Mouse (Mus musculus): Measurements from ENCODE around the gene Ssh2.

Ssh2 gene

GRCm38 (mm10) chr11:77409879-77410278 lies 193.8 kb downstream of the Ssh2 start:
- peak; percentile 35 for DNase-seq (ENCODE audit: low spot score)

GRCm38 (mm10) chr11:77411284-77411683 lies 195.2 kb downstream of the Ssh2 start:
- no peak for DNase-seq (ENCODE audit: low spot score)

DNA sequence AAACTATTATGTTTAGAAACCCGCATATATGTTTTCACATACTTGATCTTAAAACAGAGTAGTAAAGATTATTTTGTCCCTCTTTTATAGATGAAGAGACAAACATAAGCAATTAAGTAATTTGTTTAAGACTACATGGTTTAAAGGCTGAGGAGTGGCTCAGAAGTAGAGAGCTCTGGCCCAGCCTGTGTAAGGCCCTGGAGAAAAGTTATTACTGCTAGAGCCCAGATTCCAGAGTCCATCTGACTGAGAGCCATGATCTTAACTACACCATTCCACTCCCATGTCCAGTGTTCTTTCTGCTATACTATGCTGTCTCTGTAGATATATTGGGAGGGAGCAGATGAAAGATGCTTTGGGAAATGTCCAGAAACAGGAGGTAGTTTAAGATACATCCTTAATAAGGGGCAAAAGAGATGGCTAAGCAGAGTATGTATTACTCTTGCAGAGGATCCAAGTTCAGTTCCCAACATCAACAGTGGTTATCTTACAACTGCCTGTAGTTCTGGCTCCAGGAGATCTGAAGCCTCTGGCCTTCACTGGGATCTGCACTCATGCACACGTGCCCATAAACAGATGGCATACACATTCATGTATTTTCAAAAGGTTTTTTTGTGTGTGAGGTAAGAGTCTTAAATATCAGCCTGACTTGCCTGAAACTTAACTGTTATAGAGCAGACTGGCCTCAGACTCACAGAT lies 198.2 kb downstream of the Ssh2 start:
- DNase-seq (ENCODE audit: low spot score), result no peak

GRCm38 (mm10) chr11:77416212-77417000 lies 200.3 kb downstream of the Ssh2 start:
- peak; percentile 5 for DNase-seq (ENCODE audit: low spot score)

DNA sequence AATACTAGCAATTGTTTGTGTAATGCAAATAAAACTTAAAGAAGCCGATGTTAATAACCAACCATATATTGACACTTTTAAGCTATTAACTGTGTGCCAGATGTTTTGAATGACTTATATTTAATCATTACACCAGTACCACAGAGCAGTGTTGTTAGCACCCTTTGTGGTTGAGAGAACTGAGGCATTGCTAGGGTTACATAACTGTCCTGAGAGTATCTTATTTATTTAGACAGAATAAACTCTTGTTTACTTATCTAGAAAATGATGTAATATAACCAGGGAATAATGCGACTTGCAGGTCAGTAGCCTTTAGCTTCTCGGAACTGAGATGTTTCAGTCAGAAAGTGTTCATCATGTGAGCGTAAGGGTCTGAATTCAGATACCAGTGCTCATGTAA lies 201.9 kb downstream of the Ssh2 start:
- DNase-seq (ENCODE audit: low spot score), result no peak

DNA sequence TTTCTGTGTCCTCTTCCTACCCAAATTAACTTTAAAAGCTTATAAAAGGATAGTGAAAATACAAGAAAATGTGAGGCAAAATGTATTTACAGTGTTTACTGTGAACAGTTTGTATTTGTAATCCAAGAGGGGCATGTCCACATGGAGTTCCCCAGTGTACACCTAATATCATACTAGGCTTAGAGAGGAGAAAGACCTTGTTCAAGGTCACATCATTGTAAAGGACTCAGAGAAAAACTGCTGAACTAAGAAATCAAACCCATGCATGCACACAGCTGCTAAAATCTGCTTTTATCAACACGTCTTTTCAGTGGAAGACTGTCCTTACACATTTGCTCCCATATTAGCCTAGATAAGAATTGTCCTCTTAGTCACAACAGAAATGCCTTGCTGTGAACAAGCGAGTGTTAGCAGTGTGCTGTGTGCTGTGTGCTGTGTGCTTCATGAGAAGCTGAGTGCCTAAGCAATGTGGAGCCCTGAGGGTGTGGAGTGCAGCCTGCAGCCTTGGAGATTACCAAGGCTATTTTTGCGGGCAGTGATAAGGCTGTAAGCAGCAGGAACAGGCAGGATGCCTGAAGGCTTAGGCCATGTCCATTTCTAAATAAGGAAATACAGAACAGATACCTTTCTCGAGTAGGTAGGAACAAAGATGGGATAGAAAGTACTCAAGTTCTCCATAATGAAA lies 207.2 kb downstream of the Ssh2 start:
- no peak for DNase-seq (ENCODE audit: low spot score)

- DNase-seq (ENCODE audit: low spot score), result no peak
These were observed 212.4 kb downstream of the Ssh2 start for GRCm38 (mm10) chr11:77428446-77428845.

- DNase-seq (ENCODE audit: low spot score), result no peak
These were observed 220.9 kb downstream of the Ssh2 start for GRCm38 (mm10) chr11:77437026-77437425.

GRCm38 (mm10) chr11:77440081-77440480 lies 224.0 kb downstream of the Ssh2 start:
- DNase-seq (ENCODE audit: low spot score), result no peak

GRCm38 (mm10) chr11:77441020-77441419 lies 224.9 kb downstream of the Ssh2 start:
- no peak for DNase-seq (ENCODE audit: low spot score)

DNA sequence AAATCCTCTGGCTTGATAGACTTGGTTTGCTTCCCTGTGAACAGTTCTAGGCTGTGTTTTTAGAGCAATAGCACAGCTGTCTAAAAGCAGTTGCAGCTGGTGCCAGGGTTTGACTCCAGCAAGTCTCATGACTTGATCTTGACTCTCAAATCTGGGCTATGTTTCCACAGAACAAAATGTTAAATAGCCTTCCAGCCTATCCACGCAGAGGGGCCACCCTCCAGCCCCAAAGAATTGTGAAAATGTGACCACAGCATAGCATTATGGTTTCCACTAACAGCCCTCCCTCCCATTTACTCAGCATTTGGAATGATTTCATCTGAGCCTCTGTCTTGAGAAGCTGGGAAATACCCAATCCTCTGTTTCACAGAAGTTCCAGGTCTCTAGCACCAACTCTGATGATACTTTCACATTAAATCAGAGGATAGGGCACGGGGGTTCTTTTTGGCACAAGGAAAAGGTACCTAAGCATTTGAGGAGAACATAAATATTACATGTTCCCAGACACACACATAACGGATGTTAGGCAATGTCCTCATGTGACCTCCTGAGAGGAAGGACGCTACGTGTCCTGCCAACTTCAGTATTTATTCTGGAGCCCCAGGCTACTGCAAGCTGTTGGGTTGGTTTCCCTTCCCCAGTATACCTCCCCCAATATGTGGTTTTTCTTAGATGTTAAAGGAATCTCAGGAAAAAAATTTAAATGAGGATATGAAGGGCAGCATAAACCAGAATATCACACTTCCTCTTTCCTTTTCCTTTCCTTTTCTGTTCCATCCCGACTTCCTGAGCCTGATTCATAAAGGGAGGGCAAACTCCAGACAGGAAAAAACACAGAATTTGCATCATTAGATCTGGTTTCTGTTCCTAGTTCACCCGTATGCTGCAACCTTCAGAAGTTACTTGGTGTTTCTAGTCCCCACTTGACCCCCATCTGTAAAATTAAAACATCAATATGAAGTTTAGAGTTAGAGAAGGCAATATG lies 226.4 kb downstream of the Ssh2 start:
- DNase-seq (ENCODE audit: low spot score), result no peak

- DNase-seq (ENCODE audit: low spot score), result no peak
These were observed 228.9 kb downstream of the Ssh2 start for GRCm38 (mm10) chr11:77444939-77445338.

GRCm38 (mm10) chr11:77446628-77447041 lies 230.5 kb downstream of the Ssh2 start:
- DNase-seq (ENCODE audit: low spot score), result peak; percentile 69

- DNase-seq (ENCODE audit: low spot score), result no peak
These were observed 233.1 kb downstream of the Ssh2 start for GRCm38 (mm10) chr11:77449224-77449623.

DNA sequence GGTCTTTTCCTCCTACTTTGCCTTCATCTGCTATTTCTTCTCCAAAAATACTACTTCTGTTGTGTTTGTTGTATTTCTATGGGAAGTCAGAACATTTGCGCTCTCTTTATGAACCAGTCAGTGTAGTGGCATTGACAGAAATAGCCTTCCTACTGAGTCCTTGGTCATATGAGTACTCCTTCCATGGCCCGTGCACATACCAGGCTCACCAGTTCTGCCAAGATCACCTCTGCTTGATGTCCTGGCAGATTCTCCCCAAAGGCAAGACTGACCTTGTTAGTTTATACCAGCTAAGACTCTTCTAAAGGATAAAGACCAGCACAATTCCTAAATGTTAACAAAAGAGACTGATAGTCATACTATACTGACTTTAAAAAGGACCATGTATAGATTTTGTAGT lies 235.6 kb downstream of the Ssh2 start:
- DNase-seq (ENCODE audit: low spot score), result no peak

GRCm38 (mm10) chr11:77453388-77453787 lies 237.3 kb downstream of the Ssh2 start:
- DNase-seq (ENCODE audit: low spot score), result no peak

DNA sequence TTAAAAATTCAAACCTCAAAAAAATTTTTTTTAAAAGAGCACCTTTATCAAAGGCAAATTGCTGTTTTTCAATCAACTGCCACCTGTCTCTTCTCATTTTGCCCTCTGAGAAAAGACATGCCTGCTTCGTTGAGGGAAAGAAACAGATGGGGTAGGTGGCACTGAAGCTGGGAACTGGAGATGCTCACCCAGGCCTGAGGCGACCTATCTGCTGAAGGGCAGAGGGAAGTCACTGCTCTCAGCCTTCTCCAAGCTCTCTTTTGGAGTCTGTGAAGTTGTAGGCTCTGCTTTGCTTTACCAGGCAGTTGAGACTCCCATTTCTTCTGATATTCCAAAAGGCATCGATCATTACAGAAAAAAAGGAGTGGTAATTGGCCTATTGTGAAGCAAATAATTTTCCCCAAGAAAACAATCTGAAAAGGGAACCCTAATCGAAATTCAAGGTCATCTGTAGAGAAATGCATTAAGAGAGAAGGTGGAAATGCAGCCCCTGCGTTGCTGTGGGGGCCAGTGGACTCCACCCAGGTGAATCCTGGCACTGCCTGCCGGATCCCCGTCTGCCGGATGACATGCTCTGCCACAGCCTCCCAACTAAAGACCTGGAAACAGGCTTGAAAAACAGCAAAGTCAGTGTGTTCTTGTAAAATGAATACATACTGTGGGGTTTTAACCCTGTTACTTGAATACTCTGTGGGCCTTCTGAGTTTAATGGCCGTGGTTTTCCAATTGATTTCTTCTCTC lies 239.9 kb downstream of the Ssh2 start:
- DNase-seq (ENCODE audit: low spot score), result no peak

- DNase-seq (ENCODE audit: low spot score), result no peak
These were observed 240.8 kb downstream of the Ssh2 start for GRCm38 (mm10) chr11:77456866-77457265.

DNA sequence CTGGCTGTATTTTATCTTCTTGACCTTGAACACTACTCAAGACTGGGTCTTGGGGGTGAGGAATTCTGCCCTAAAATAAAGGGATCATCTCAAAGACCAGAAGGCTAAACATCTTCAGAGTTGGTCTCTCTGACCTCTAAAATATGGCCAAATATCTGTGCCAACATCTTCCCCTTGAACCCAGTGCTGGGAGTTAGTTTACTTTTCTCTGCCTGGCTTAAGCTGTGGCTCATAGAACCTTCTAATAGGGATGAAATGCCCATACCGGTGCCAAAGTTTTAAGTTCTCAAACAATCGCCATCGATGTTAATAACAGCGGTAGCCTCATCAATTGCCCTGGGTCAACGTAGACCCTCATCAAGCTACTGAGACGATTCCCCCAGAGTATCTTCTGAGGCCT lies 245.8 kb downstream of the Ssh2 start:
- no peak for DNase-seq (ENCODE audit: low spot score)

DNA sequence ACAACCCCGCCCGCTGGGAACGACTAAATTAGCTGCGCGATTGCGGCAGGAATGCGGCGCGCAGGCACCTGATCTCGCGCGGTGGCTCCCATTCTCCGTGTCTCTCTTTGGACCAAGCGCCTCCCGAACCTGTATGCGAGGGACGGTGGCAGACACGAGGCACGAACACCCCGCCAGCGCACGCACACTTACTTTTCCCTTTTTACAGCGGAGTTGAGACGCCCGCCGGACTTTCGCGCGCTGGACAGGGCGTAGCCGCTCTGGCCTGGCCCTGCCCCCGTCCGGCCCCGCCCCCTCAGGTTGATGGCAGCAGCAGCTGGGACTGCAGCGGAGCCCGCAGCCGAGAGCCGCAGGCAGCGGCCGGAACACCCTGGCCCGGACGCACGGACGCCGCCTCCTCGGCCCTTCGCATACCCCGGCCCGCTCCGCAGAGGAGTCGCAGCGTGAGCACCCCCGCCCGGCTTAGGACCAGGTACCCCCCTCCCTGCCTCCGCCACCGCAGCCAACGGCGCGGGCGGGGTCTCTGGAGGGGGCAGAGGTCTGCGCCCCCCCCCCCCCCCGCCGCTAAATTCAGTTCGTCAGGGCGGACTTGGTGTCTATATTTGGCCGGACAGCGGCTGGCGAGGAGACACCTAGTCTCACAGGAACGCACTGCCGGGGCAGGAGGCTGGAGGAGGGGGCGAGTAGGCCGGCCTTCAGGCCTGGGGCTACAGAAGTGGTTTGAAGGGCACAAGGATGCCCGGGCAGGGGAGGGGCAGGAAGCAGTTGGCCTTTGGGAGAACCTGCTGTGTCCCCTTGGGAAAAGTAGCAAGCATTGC lies 246.4 kb downstream of the Ssh2 start, which contains the start of gene Coro6:
Gene Coro6 (plus strand): TSS at position 129 of the 818 bp plus-strand sequence.
- peak; percentile 80 for DNase-seq (ENCODE audit: low spot score)
